Mouse (Mus musculus) liver, embryonic 13.5 days (tissue): ENCODE results near the gene Unc5b. TPM values are rescaled to one million over a fixed set of nuclear protein-coding genes. Genes with fewer than 3 reads are reported as not detected.

Experiments
- polyA plus RNA-seq: library from polyadenylated mRNA; unstranded; fragments of >200 nt; fragmentation: Nextera tagmentation; extraction: Ambion mirVana; gene quantifications from 2 replicates; pipeline ENCODE4 v1.2.1, GENCODE M21; 2015

Gene Unc5b
- polyA plus RNA-seq, 1 experiment from 2014 or later = 0.52 TPM

Other genes with a start within 250 kb of the Unc5b start
- 0.06 and 0.16 TPM in 2 replicates for gene Cdh23, start 135.1 kb downstream of the Unc5b start, polyA plus RNA-seq
- gene Slc29a3, start 78.8 kb downstream of the Unc5b start, polyA plus RNA-seq = 3.3 and 4.3 TPM in 2 replicates